Mouse (Mus musculus) midbrain, embryonic 13.5 days (tissue): ENCODE measurements around the gene Tmco1. TPM values are rescaled to one million over a fixed set of nuclear protein-coding genes. Genes with fewer than 3 reads are reported as not detected.
A peak's percentile ranks its signal among the peaks of the same experiment; 100 is the strongest.

Source experiments
- ATAC-seq: fragments of 200-750 bp; cut with Nextera tagmentation; 2 replicates; pipeline ENCODE4 v1.8.0; 2017; ENCODE audit warnings: mild to moderate bottlenecking, moderate TSS enrichment, moderate library complexity
- H3K27ac ChIP-seq: fragments of 300-500 bp; sonication (generic); 2 replicates; pipeline ENCODE4 v1.5.1; 2015; ENCODE audit warnings: inconsistent platforms, mild to moderate bottlenecking, moderate library complexity
- H3K27me3 ChIP-seq: fragments of 300-500 bp; sonication (generic); 2 replicates; pipeline ENCODE4 v1.6.1; 2015; ENCODE audit warnings: mild to moderate bottlenecking, inconsistent platforms
- H3K36me3 ChIP-seq: fragments of 300-500 bp; sonication (generic); 2 replicates; pipeline ENCODE4 v1.6.1; 2015; ENCODE audit warnings: mild to moderate bottlenecking, inconsistent platforms
- H3K4me1 ChIP-seq: fragments of 300-500 bp; sonication (generic); replicated peaks from 2 replicates; pipeline ENCODE4 v1.6.1; 2015; ENCODE audit warnings: inconsistent platforms
- H3K4me2 ChIP-seq: fragments of 300-500 bp; sonication (generic); replicated peaks from 2 replicates; pipeline ENCODE4 v1.6.1; 2015; ENCODE audit warnings: moderate library complexity, mild to moderate bottlenecking, inconsistent platforms
- H3K4me3 ChIP-seq: fragments of 300-500 bp; sonication (generic); replicated peaks from 2 replicates; pipeline ENCODE4 v1.5.1; 2015; ENCODE audit warnings: mild to moderate bottlenecking, inconsistent platforms
- H3K9ac ChIP-seq: fragments of 300-500 bp; sonication (generic); replicated peaks from 2 replicates; pipeline ENCODE4 v1.6.1; 2015; ENCODE audit warnings: mild to moderate bottlenecking, inconsistent platforms
- H3K9me3 ChIP-seq: fragments of 300-500 bp; sonication (generic); 2 replicates; pipeline ENCODE4 v1.6.1; 2016; ENCODE audit warnings: mild to moderate bottlenecking, inconsistent platforms
- WGBS: fragments of 180-500 bp; shearing (Covaris S2); methylation state at CpG from one replicate; pipeline ENCODE4 v1.1.7; 2015; 5-methylcytosine and 5-hydroxymethylcytosine counted together
- polyA plus RNA-seq: library from polyadenylated mRNA; unstranded; fragments of >200 nt; fragmentation: Nextera tagmentation; extraction: Ambion mirVana; gene quantifications from 2 replicates; pipeline ENCODE4 v1.2.1, GENCODE M21; 2015

The Tmco1 gene
- polyA plus RNA-seq, 1 experiment from 2014 or later: 75.3 TPM

DNA sequence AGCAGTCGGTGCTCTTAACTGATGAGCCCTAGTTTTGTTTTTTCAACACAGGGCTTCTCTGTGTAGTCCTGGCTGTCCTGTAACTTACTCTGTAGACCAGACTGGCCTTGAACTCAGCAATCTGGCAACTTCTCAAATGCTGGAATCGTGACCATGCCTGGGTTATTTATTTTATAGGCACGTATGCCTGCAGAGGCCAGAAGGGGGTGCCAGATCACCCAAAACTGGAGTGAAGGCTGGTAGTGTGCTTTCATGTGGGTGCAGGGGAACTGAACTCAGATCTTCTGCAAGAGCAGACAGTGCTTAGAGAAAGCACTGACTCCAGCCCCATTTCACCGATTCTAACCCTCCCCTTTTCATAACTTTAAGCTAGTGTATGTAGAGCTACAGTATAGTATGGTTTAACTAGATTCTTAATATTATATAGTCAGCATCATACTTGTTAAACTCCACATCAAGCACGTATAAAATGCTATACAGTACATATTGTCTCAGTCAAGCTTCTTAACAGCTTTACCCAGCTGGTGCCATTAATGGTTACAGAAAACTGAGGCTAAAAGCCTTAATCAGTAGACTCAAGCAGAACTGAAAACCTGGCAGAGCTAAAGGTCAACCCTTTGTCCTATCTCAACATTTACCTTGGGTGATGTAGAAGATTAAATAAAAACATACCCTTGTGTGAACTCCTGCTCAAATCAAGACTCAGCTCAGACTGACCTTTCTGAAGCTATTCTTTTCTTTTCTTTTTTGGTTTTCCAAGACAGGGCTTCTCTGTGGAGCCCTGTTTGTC is 1.5 kb upstream of the Tmco1 start:
- H3K4me2 ChIP-seq: no peak overlapping the region
- no peak overlapping the region for H3K4me3 ChIP-seq
- no peak overlapping the region for H3K9ac ChIP-seq
- H3K9me3 ChIP-seq: no peaks in the 10 kb centered on the region
- H3K27ac ChIP-seq: no peak overlapping the region
- no peak for ATAC-seq
- H3K36me3 ChIP-seq: 0 out of 2 replicates have a peak, but pooled peaks cover 3% of the 10 kb centered on the region
- peaks cover 11% of the 10 kb centered on the region for H3K4me1 ChIP-seq
- no peaks in the 10 kb centered on the region for H3K27me3 ChIP-seq
- WGBS: 79% methylated on average over 5 of the region's 5 CpGs

DNA sequence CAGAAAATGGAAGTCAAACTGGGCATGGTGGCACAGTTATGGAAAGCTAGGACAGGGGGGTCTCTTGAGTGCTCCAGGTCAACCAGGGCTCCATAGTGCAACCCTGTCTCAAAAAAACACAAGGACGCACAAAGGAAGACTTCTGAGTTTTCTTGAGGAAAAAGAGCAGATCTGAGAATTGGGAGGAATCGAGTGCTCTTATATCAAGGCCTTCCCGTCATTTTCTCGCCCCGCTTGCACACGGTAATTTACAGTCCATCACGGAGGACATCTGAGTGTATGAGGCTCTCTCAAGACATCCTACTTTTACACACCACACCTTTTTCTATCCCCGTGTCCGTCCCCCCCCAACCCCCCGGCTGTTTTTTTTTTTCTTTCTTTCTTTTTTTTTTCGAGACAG is 504 bp upstream of the Tmco1 start:
- peaks cover 11% of the 10 kb centered on the region for H3K4me1 ChIP-seq
- WGBS: 71% methylated on average over 11 of the region's 11 CpGs
- H3K9me3 ChIP-seq: no peaks in the 10 kb centered on the region
- peak overlapping the region; percentile 91 for H3K27ac ChIP-seq
- no peak for ATAC-seq
- peak overlapping the region; percentile 81 for H3K4me2 ChIP-seq
- peak overlapping the region; percentile 74 for H3K4me3 ChIP-seq
- 0 out of 2 replicates have a peak, but pooled peaks cover 3% of the 10 kb centered on the region for H3K36me3 ChIP-seq
- no peak overlapping the region for H3K9ac ChIP-seq
- no peaks in the 10 kb centered on the region for H3K27me3 ChIP-seq

DNA sequence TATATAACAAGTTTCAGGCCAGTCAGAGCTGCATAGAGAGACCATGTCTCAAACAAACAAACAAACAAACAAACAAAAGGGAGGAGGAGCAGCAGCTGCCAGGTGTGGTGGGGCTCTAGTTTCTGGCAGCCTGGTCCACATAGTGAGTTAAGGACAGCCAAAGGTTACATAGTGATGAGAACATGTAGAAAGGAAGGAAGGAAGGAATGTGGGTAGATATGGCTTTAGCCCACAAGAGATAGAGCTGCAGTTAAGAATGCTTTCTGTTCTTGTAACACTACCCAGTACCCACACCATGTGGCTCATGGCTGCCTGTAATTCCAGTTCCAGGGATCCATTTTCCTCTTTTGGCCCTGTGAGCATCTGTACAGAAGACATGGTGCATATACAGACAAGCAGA is 4.2 kb downstream of the Tmco1 start:
- H3K4me1 ChIP-seq: peaks cover 11% of the 10 kb centered on the region
- H3K27ac ChIP-seq: no peak overlapping the region
- no peak overlapping the region for H3K4me2 ChIP-seq
- no peak overlapping the region for H3K4me3 ChIP-seq
- H3K36me3 ChIP-seq: peaks cover 14% of the 10 kb centered on the region
- H3K27me3 ChIP-seq: no peaks in the 10 kb centered on the region
- H3K9ac ChIP-seq: no peak overlapping the region
- no peak for ATAC-seq
- H3K9me3 ChIP-seq: no peaks in the 10 kb centered on the region

DNA sequence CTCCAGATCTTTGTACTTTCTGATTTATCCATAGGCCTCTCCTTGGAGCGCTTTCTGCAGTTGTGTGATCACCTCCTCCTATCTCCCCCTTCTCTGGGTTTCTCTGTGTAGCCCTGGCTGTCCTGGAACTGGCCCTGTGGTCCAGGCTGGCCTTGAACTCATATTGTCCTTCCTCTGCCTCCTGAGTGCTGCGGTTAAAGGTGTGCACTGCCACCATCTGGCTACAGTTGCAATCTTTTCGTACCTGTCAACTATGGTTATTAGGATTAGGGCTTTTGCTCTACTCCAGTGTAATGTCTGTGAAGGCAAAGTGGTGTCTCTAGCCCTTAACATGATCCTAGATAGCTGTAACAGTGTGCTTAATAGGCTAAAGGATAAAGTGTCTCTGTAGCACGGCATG is 5.0 kb downstream of the Tmco1 start:
- 91% methylated on average over 4 of the region's 4 CpGs for WGBS
- Histone ChIP-seq H3K4me3 (no peak overlapping the region), H3K9me3 (no peaks in the 10 kb centered on the region), H3K27ac (no peak overlapping the region), H3K9ac (no peak overlapping the region), H3K4me1 (peaks cover 8% of the 10 kb centered on the region), H3K36me3 (peaks cover 20% of the 10 kb centered on the region), H3K4me2 (no peak overlapping the region), H3K27me3 (no peaks in the 10 kb centered on the region)
- ATAC-seq: no peak

DNA sequence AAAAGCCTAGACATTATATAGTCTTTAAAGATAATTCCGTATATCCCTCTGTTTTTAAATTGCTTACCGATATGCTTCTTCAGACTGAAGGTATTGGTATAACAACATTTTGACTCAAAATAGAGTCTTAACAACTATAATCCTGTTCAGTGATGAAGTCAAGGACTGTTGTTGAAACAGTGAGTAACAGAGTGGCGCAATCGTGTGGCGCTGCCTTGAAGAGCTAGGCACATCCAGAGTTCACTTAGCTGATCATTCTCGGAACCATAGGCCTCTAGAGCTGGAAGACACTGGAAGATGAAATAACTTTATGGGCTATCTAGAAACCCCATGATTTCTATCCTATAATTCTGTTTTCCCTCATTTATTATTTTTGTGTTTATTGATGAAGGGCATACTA is 13.5 kb downstream of the Tmco1 start:
- Histone ChIP-seq H3K9ac (no peak overlapping the region), H3K27ac (no peak overlapping the region), H3K4me1 (no peaks in the 10 kb centered on the region), H3K36me3 (peaks cover 83% of the 10 kb centered on the region), H3K9me3 (no peaks in the 10 kb centered on the region), H3K4me2 (no peak overlapping the region), H3K27me3 (no peaks in the 10 kb centered on the region), H3K4me3 (no peak overlapping the region)
- WGBS: 98% methylated on average over 6 of the region's 6 CpGs
- no peak for ATAC-seq

DNA sequence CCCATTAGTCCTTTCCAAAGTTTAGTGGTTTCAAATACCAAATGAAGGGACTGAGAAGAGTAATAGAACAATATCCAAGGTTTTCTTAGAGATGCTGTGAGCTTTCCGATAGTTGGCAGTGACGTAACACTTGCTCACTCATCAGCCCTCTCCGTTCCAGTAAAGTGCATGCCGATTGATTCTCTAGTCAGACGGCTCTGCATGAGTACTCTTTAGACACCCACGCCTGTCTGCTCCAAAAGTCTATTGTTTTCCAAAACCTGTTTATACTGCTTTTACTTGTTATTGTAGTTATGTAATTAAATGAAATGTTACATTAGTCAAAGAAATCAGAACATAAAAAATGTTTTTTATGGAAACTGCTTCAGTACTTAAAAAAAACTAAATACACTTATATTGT is 20.6 kb downstream of the Tmco1 start:
- H3K27ac ChIP-seq: no peak overlapping the region
- H3K4me1 ChIP-seq: no peaks in the 10 kb centered on the region
- WGBS: 87% methylated on average over 6 of the region's 6 CpGs
- H3K27me3 ChIP-seq: no peaks in the 10 kb centered on the region
- no peak for ATAC-seq
- peaks cover 64% of the 10 kb centered on the region for H3K36me3 ChIP-seq
- H3K4me2 ChIP-seq: no peak overlapping the region
- no peak overlapping the region for H3K9ac ChIP-seq
- no peaks in the 10 kb centered on the region for H3K9me3 ChIP-seq
- no peak overlapping the region for H3K4me3 ChIP-seq

DNA sequence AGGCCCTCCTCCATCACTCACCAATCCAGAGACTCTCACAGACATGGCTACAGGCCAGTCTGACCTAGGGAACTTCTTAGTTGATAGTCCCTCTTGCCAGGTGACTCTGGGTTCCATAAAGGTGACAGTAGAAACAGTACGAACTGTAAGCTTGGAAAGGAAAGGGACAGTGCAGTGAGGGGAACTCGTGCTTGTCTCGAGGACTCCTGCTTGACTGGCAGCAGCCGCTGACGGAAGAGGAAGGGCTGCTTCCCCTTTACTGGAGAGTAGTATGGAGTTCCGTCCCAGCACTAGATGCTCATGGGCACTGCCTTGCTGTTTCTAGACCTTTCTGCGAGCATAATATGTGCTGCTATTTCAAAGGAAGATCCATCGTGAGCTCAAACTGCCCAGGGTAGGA is 22.9 kb downstream of the Tmco1 start:
- 89% methylated on average over 8 of the region's 8 CpGs for WGBS
- Histone ChIP-seq H3K4me2 (no peak overlapping the region), H3K27me3 (no peaks in the 10 kb centered on the region), H3K36me3 (peaks cover 51% of the 10 kb centered on the region), H3K9me3 (no peaks in the 10 kb centered on the region), H3K4me3 (no peak overlapping the region), H3K9ac (no peak overlapping the region), H3K27ac (no peak overlapping the region), H3K4me1 (no peaks in the 10 kb centered on the region)
- ATAC-seq: no peak

DNA sequence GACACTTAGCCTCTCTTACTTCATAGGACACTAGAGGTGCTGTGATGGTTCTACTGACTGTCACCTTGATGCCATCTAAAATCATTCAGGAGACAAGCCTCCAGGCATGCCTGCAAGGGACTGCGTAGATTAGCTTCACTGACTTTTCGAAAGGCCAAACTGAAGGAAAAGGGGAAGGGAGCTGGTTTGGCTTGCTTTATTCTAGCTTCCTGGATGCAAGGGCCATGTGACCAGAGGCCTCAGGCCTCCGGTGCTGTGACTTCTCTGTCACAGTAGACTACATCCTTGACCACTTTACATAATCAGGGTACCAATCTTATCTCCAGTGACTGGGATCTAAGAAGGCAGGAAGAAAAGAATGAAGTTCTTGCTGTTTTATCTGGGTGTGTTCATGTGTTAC is 28.2 kb downstream of the Tmco1 start:
- Histone ChIP-seq H3K9ac (no peak overlapping the region), H3K4me2 (no peak overlapping the region), H3K4me1 (no peaks in the 10 kb centered on the region), H3K9me3 (no peaks in the 10 kb centered on the region), H3K36me3 (peaks cover 17% of the 10 kb centered on the region), H3K27me3 (peaks cover 6% of the 10 kb centered on the region), H3K27ac (no peak overlapping the region), H3K4me3 (no peak overlapping the region)
- ATAC-seq: no peak
- 95% methylated on average over 3 of the region's 3 CpGs for WGBS

DNA sequence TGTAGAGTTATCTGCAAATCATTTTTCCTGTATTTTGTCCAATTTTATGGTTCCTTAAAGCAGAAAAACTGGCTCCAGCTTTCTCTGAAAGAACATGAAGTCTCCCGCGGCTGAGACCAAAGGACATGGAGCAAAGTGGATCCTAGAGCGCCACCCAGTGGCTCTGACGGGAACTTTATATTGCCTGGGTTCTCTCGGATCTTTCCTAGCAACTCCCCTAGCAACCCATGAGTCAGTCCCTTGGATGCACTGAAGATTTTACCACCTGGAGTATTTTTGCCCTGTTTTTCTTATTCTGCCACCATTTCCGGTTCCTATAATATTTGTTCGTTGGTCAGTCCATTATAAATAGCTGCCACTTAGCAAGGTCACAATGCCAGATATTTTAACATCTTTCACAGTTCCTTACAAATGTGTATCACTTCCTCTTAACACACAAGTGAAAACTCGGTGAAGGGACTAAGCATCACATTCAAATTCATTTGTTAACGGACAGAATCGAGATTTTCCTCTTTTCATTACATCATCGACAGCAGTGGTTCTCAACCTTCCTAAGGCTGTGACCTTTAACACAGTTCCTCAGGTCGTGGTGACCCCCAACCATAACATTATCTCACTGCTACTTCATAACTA is 29.4 kb downstream of the Tmco1 start:
- no peaks in the 10 kb centered on the region for H3K4me1 ChIP-seq
- H3K36me3 ChIP-seq: peaks cover 7% of the 10 kb centered on the region
- no peak overlapping the region for H3K9ac ChIP-seq
- no peaks in the 10 kb centered on the region for H3K9me3 ChIP-seq
- H3K4me3 ChIP-seq: no peak overlapping the region
- 0 out of 2 replicates have a peak, but pooled peaks have one; percentile 64 for ATAC-seq
- H3K4me2 ChIP-seq: no peak overlapping the region
- H3K27me3 ChIP-seq: peaks cover 8% of the 10 kb centered on the region
- 21% methylated on average over 12 of the region's 12 CpGs for WGBS
- no peak overlapping the region for H3K27ac ChIP-seq

DNA sequence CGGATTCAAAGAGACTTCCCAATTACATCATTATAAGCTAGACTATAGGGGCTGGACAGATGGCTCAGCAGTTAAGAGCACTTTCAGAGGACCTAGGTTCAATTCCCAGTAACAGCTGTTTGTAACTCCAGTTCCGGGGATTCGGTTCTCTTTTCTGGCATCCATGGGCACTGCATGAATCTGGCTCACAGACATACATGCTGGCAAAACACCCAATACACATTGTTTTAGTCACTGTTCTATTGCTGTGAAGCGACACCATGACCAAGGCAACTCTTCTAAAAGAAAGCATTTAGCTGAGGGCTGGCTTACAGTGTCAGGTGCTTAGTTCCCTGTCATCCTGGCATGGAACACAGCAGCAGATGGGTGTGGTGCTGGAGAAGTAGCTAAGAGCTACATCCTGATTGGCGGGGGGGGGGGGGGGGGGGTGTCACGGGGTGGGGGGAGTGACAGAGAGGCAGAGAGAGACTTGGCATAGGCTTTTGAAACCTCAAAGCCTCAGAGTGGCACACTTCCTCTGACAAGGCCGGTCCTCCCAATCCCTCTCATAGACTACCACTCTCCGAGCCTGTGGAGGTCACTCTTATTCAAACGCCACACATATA is 31.1 kb downstream of the Tmco1 start:
- H3K4me2 ChIP-seq: no peak overlapping the region
- H3K9me3 ChIP-seq: no peaks in the 10 kb centered on the region
- no peaks in the 10 kb centered on the region for H3K36me3 ChIP-seq
- 75% methylated on average over 9 of the region's 9 CpGs for WGBS
- no peak overlapping the region for H3K9ac ChIP-seq
- no peaks in the 10 kb centered on the region for H3K4me1 ChIP-seq
- ATAC-seq: no peak
- H3K27me3 ChIP-seq: peaks cover 8% of the 10 kb centered on the region
- H3K27ac ChIP-seq: no peak overlapping the region
- no peak overlapping the region for H3K4me3 ChIP-seq

DNA sequence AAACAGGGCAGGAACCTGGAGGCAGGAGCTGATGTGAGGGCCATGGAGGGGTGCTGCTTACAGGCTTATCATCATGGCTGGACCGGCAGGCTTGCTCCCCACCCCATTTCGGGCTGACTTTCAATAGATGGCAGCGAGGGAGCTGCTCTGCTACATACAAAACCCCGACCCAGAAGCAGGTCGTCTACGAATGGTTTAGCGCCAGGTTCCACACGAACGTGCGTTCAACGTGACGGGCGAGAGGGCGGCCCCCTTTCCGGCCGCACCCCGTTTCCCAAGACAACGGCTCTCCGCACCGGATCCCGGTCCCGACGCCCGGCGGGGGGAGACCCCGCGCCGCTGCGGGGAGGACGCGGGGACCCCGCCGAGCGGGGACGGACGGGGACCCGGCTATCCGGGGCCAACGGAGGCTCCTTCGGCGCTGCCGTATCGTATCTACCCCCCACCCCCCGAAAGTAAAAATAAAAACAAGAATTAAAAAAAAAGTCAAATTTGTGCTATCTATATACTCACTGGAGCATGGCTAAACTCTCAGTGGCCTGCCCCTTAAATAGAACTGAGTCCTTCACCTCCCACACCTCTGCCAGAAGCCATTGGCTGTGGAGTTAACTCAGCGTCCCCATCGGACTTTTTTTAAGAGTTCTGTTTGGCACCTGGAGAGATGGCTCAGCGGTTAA is 32.1 kb downstream of the Tmco1 start:
- Histone ChIP-seq H3K4me2 (peak overlapping the region; percentile 78), H3K9ac (peak overlapping the region; percentile 65), H3K4me3 (peak overlapping the region; percentile 45), H3K9me3 (no peaks in the 10 kb centered on the region), H3K36me3 (no peaks in the 10 kb centered on the region), H3K27ac (no peak overlapping the region), H3K27me3 (peaks cover 8% of the 10 kb centered on the region), H3K4me1 (no peaks in the 10 kb centered on the region)
- WGBS: 1% methylated on average over 47 of the region's 47 CpGs
- peak; percentile 46 for ATAC-seq

DNA sequence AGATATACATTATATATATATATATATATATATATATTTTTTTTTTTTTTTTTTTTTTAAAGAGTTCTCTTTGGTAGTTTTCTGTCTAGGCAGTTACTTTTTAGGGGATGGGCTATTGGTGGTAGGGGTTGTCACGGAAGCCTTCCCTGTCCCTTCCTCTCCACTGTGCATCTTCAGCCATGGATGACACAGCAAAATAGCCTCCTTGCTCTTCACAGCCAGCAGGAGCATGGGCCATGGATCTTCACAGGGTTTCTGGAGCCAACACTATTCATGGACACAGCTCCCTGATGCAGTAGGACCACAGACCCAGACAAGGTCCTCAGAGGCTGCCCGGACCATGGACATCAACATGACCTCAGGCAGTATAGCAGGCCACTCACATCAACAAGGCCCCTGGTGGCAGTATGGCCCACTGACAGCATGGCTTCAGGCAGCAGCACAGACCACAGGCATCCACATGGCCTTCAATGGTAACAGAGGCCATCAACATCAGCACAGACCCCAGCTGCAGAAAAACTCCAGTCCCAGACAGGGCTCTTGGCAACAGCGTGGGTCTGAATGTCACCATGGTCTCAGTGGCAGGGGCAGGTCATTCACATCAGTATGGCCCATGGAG is 32.8 kb downstream of the Tmco1 start:
- 91% methylated on average over 3 of the region's 3 CpGs for WGBS
- no peak overlapping the region for H3K4me2 ChIP-seq

More for the DNA sequence above, 32.8 kb downstream of the Tmco1 start:
- Histone ChIP-seq H3K4me1 (no peaks in the 10 kb centered on the region), H3K27ac (no peak overlapping the region), H3K9ac (no peak overlapping the region), H3K27me3 (peaks cover 8% of the 10 kb centered on the region), H3K4me3 (no peak overlapping the region), H3K9me3 (no peaks in the 10 kb centered on the region), H3K36me3 (no peaks in the 10 kb centered on the region)
- ATAC-seq: peak; percentile 27
